Mouse (Mus musculus): Measurements from ENCODE around the gene Zfp143.

- no peak for TF ChIP-seq GATA1 (IDR thresholded peaks at IDR 0.05; ENCODE audit: borderline replicate concordance, low read length)
- no peak for TF ChIP-seq FLI1 (IDR thresholded peaks at IDR 0.05; ENCODE audit: low read length)
Measured at GRCm38 (mm10) chr7:110011417-110011816, 49.6 kb upstream of the Zfp143 start.
